Mouse (Mus musculus): ENCODE measurements at regions not wholly inside any gene's neighbourhood (a gene's known extent, or its start where the extent isn't known, plus 50 kb on each side); places are given as distances from the start of the nearest gene placed in this dataset.

- no peak for TF ChIP-seq CTCF (conservative IDR thresholded peaks at IDR 0.05; ENCODE audit: insufficient read depth, insufficient read length, low read depth, low read length)
- no peak for TF ChIP-seq POLR2A (IDR thresholded peaks at IDR 0.05; ENCODE audit: low read depth, low read length)
Observed at GRCm38 (mm10) chr11:113187407-113187806, 405.4 kb downstream of the Sox9 start.

All from kidney, adult 2 months (tissue).